Mouse (Mus musculus) limb, embryonic 11.5 days (tissue): ENCODE results near the gene Gabrb3. TPM values are rescaled to one million over a fixed set of nuclear protein-coding genes. Genes with fewer than 3 reads are reported as not detected.

Experiments
- ATAC-seq: fragments of 200-750 bp; cut with Nextera tagmentation; 2 replicates; pipeline ENCODE4 v1.8.0; 2017; ENCODE audit warnings: low read depth; ENCODE audit not compliant: insufficient number of reproducible peaks, low FRiP score, low TSS enrichment
- DNase-seq: peaks from one replicate; pipeline ENCODE4 v3.0.0-alpha.2; 2015; ENCODE audit warnings: low spot score
- H3K27ac ChIP-seq: fragments of 300-500 bp; sonication (generic); replicated peaks from 2 replicates; pipeline ENCODE4 v1.5.1; 2014; ENCODE audit warnings: low read depth, mild to moderate bottlenecking, low read length
- H3K27me3 ChIP-seq: fragments of 300-500 bp; sonication (generic); 2 replicates; pipeline ENCODE4 v1.6.1; 2014; ENCODE audit warnings: mild to moderate bottlenecking, low read length, mixed read lengths; ENCODE audit not compliant: control insufficient read depth, insufficient read depth
- H3K36me3 ChIP-seq: fragments of 300-500 bp; sonication (generic); 2 replicates; pipeline ENCODE4 v1.6.1; 2014; ENCODE audit warnings: mild to moderate bottlenecking, low read length, moderate library complexity, mixed read lengths; ENCODE audit not compliant: control insufficient read depth, insufficient read depth
- H3K4me1 ChIP-seq: fragments of 300-500 bp; sonication (generic); 2 replicates; pipeline ENCODE4 v1.6.1; 2014; ENCODE audit warnings: low read length, mixed read lengths; ENCODE audit not compliant: control insufficient read depth, insufficient read depth
- H3K4me2 ChIP-seq: fragments of 300-500 bp; sonication (generic); 2 replicates; pipeline ENCODE4 v1.6.1; 2014; ENCODE audit warnings: low read depth, mild to moderate bottlenecking, moderate library complexity; ENCODE audit not compliant: severe bottlenecking
- H3K4me3 ChIP-seq: fragments of 300-500 bp; sonication (generic); 2 replicates; pipeline ENCODE4 v1.5.1; 2014; ENCODE audit warnings: low read depth, low read length
- H3K9ac ChIP-seq: fragments of 300-500 bp; sonication (generic); 2 replicates; pipeline ENCODE4 v1.6.1; 2014; ENCODE audit warnings: mild to moderate bottlenecking, low read length
- H3K9me3 ChIP-seq: fragments of 300-500 bp; sonication (generic); 2 replicates; pipeline ENCODE4 v1.6.1; 2016; ENCODE audit warnings: low read length; ENCODE audit not compliant: control insufficient read depth
- WGBS: fragments of 180-500 bp; shearing (Covaris S2); extraction: QIAGEN DNeasy Blood & Tissue Kit; methylation state at CpG from one replicate; pipeline ENCODE4 v1.1.7; 2014; 5-methylcytosine and 5-hydroxymethylcytosine counted together
- microRNA-seq: library from miRNA; unstranded; fragments of <30 nt; microRNA quantifications from one replicate; pipeline ENCODE4, GENCODE M21; 2016
- polyA plus RNA-seq: library from polyadenylated mRNA; unstranded; fragments of >200 nt; fragmentation: Nextera tagmentation; extraction: Ambion mirVana; gene quantifications from 2 replicates; pipeline ENCODE4 v1.2.1, GENCODE M21; 2014

The Gabrb3 gene
- polyA plus RNA-seq, 1 experiment from 2014 or later: 0.69 TPM

DNA sequence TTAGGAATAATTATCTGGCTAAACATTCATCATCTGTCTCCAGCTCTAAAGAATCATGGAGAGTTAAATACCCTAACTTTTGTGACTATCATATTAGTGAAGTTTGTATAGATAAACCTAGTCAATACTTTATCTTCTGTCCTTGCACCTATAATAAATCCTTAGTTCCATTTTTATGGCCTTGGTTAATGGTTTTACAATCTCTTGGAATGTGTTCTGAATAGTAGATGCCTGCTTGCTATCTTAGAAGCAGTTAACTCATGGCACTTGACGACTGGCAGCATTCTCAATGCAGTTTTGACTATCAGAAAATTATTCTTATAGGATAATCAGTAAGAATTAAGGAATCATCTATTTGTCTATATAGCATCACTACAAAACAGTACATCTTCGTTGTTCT lies 368.0 kb downstream of the Gabrb3 start:
- Histone ChIP-seq H3K4me1 (no peaks in the 10 kb centered on the region), H3K9me3 (no peaks in the 10 kb centered on the region), H3K27me3 (no peaks in the 10 kb centered on the region), H3K9ac (no peak overlapping the region), H3K4me3 (no peak overlapping the region), H3K36me3 (no peaks in the 10 kb centered on the region), H3K27ac (no peak overlapping the region), H3K4me2 (no peak overlapping the region)
- no peak for ATAC-seq
- WGBS: 40% methylated on average over 2 of the region's 2 CpGs
- DNase-seq: no peak

- H3K36me3 ChIP-seq: no peaks in the 10 kb centered on the region
- no peaks in the 10 kb centered on the region for H3K27me3 ChIP-seq
- DNase-seq (no peak), ATAC-seq (no peak)
- no peak overlapping the region for H3K4me2 ChIP-seq
- no peak overlapping the region for H3K27ac ChIP-seq
- H3K9ac ChIP-seq: no peak overlapping the region
- no peaks in the 10 kb centered on the region for H3K9me3 ChIP-seq
- H3K4me3 ChIP-seq: no peak overlapping the region
- WGBS: 80% methylated on average over 1 of the region's 1 CpGs
- no peaks in the 10 kb centered on the region for H3K4me1 ChIP-seq
Observed at GRCm38 (mm10) chr7:57803266-57803665, 383.8 kb downstream of the Gabrb3 start.

GRCm38 (mm10) chr7:57813716-57814115 lies 394.2 kb downstream of the Gabrb3 start:
- no peak overlapping the region for H3K9ac ChIP-seq
- H3K27ac ChIP-seq: no peak overlapping the region
- H3K4me1 ChIP-seq: no peaks in the 10 kb centered on the region

DNA sequence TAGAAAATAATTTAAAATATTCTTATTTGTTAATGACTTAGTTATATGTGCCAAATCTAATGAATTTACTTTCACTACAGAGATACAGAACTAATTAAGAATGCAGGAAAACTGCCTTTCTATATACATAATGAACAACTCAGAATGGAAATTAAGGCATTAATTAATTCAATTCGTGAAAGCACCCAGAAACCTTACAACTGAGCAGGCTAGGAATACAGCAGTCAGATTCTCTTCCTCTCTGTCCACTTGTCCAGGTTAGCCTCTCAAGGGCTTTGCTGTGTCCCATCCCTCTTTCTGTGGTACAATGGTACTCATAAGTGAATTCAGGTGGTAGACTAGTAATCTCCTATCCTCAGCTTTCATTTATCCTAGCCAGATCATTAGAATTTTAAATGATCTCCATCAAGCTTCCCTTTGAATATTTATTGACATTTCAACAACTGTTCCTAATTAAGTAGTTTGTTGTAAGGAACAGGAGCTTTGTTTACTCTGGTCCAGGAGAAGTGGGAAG lies 422.9 kb downstream of the Gabrb3 start:
- H3K9me3 ChIP-seq: no peaks in the 10 kb centered on the region
- H3K27me3 ChIP-seq: no peaks in the 10 kb centered on the region
- DNase-seq: no peak
- H3K27ac ChIP-seq: no peak overlapping the region
- WGBS: 73% methylated on average over 1 of the region's 1 CpGs
- no peak overlapping the region for H3K4me3 ChIP-seq
- H3K9ac ChIP-seq: no peak overlapping the region
- no peaks in the 10 kb centered on the region for H3K36me3 ChIP-seq
- no peak for ATAC-seq
- no peaks in the 10 kb centered on the region for H3K4me1 ChIP-seq
- no peak overlapping the region for H3K4me2 ChIP-seq

More at GRCm38 (mm10) chr7:57813716-57814115, 394.2 kb downstream of the Gabrb3 start:
- ATAC-seq (no peak), DNase-seq (no peak)
- Histone ChIP-seq H3K4me3 (no peak overlapping the region), H3K4me2 (no peak overlapping the region), H3K27me3 (no peaks in the 10 kb centered on the region), H3K36me3 (no peaks in the 10 kb centered on the region), H3K9me3 (no peaks in the 10 kb centered on the region)
- WGBS: 61% methylated on average over 1 of the region's 1 CpGs

- Histone ChIP-seq H3K4me2 (no peak overlapping the region), H3K36me3 (no peaks in the 10 kb centered on the region), H3K4me1 (no peaks in the 10 kb centered on the region), H3K27me3 (no peaks in the 10 kb centered on the region), H3K9me3 (no peaks in the 10 kb centered on the region), H3K4me3 (no peak overlapping the region), H3K27ac (no peak overlapping the region), H3K9ac (no peak overlapping the region)
- DNase-seq: no peak
- no peak for ATAC-seq
- 84% methylated on average over 2 of the region's 2 CpGs for WGBS
Observed at GRCm38 (mm10) chr7:57867951-57868350, 448.5 kb downstream of the Gabrb3 start.

Small RNA genes lying within 50 kb of the gene (microRNA-seq; reads per million reads assigned to microRNA genes)
- gene Mir6389: not detected

Other genes with a start within 250 kb of the Gabrb3 start
- 0.11 and 0.88 TPM in 2 replicates for gene Gabrg3, start 32.5 kb upstream of the Gabrb3 start, polyA plus RNA-seq
- 0.09 and 0.15 TPM in 2 replicates for gene Gabra5, start 90.4 kb downstream of the Gabrb3 start, polyA plus RNA-seq